Mouse (Mus musculus) spleen, adult 2 months (tissue): ENCODE measurements around the gene Pak4.

Experiments used
- CTCF ChIP-seq: fragments of 200-500 bp; IDR thresholded peaks from 2 replicates; pipeline ENCODE4 v1.5.1; 2011; ENCODE audit warnings: mild to moderate bottlenecking, inconsistent platforms; ENCODE audit not compliant: insufficient read depth, insufficient read length, insufficient replicate concordance; ENCODE audit errors: extremely low read depth
- POLR2A ChIP-seq: fragments of 200-500 bp; IDR thresholded peaks from 2 replicates; pipeline ENCODE4 v1.6.1; 2011; ENCODE audit warnings: low read depth, low read length, inconsistent platforms

DNA sequence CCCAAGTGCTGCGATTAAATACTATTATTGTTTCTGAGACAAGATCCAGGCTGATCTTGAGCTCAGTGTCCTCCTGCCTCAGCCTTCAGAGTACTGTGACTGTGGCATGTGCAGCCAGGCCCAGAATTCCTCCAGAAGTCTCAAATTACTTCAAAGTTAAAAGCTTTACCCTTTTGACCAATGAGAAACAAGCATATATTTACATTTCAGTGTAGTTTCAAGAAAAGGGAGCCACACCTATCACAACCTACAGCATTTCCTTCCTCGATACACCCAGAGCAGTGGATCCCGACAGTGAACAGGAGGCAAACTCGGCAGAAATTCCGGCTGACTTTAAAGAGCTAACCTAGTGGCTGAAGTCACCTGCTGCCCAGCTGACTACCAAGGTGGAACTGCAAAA is 26.8 kb upstream of the Pak4 start:
- TF ChIP-seq CTCF (no peak), POLR2A (no peak)
